Mouse (Mus musculus) 3T3-L1 (cell line): Measurements from ENCODE around the gene Plch2.
"Not testable (repeated sequence)": the region's sequence is repeated elsewhere in the genome, so short reads cannot be mapped to it uniquely, and the experiment has no call there.

Experiments
- DNase-seq: peaks from one replicate; pipeline ENCODE4 v3.0.0-alpha.2; 2015; ENCODE audit warnings: low read depth, low spot score

The Plch2 gene

GRCm38 (mm10) chr4:155056724-155057123 is at the start of gene Plch2:
Plch2 (minus strand) TSS chr4:155056784.
- no peak for DNase-seq

DNA sequence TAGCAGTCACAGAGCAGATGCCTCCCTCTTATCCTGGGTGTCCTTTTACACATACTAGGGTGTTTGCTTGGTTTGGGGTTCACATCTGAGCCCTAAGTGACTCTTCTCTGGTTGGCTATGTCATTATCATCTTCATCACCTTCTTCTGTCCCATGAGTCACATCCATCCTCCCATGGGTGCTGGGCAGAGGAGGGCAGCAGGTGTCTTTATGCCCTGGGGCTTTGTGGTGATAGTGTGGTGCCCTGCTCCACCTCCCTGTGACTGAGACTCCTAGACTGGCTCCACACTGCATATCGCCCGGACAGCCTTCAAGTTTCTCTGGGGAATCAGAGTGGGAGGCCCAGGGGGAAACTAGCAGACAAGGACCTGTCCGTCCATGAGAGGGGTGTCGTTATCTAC is 42.0 kb upstream of the Plch2 start:
- no peak for DNase-seq

- no peak for DNase-seq
These were observed 40.9 kb upstream of the Plch2 start for GRCm38 (mm10) chr4:155097452-155097851.

DNA sequence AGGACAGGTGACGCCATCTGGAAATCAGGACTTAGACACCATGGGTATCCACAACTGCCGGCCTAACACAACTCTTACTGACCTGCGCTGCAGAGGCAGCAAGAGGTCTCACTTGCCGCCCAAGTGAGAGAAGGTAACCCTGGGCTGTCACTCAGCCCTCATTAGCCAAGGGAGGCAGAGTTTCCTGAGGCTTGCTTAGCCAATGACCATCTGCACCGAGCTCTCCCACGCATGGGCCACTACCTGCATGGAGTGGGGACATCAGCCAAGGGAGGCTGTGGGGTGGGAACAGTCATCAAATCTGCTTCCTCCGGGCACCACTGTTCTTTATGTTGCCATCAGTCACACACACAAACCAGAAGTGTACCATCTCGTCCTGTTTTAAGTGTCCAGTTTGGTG is 39.4 kb upstream of the Plch2 start:
- DNase-seq, result no peak

GRCm38 (mm10) chr4:155095238-155095900 is 38.8 kb upstream of the Plch2 start:
- peak; percentile 96 for DNase-seq

GRCm38 (mm10) chr4:155094565-155094964 is 38.0 kb upstream of the Plch2 start:
- DNase-seq, result peak; percentile 65

- no peak for DNase-seq
These were observed 37.0 kb upstream of the Plch2 start for GRCm38 (mm10) chr4:155093431-155094149.

GRCm38 (mm10) chr4:155092718-155093430 is 36.3 kb upstream of the Plch2 start:
- no peak for DNase-seq

GRCm38 (mm10) chr4:155090688-155091449 is 34.3 kb upstream of the Plch2 start:
- no peak for DNase-seq

DNA sequence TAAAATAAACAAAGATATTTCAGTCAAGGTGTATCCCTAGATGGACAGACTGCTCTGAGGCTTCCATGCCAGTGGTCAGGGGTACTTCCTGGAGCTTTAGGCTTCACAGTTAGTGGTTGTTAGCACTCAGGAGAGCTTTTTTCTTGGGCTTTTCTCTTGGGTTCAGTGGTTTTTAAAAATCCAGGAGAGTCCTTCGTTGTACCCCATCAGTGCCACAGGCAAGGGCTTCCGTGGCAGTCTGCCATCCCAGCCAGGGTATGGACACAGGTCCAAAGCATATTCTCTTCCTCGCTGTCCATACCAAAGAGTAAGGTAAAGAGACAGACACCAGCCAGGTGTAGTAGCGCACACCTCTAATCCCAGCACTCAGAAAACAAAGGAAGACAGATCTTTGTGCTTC is 33.6 kb upstream of the Plch2 start:
- no peak for DNase-seq

DNA sequence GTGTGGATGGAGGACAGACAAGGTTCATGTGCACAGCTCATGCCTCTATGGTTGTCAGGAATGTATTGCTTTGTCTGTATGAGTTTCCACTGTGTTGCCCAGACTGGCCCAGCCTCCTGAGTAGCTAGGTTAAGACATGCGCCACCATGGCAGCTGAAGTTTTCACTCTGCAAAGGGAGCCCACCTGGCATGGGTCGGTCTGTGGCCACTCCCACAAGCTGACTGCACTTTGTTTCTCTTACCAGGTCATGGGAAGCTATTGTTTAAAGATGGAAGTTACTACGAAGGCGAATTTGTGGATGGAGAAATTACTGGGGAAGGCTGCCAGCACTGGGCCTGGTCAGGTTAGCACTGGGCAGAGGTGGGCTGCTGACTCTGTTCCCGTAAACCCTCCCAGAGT is 32.7 kb upstream of the Plch2 start:
- no peak for DNase-seq

- DNase-seq, result peak; percentile 99
These were observed 29.8 kb upstream of the Plch2 start, which contains the start of the genes Rer1 and Morn1 for GRCm38 (mm10) chr4:155086108-155087024. Rer1 (minus strand) TSS chr4:155086382. Morn1 (plus strand) TSS chr4:155086577.

DNA sequence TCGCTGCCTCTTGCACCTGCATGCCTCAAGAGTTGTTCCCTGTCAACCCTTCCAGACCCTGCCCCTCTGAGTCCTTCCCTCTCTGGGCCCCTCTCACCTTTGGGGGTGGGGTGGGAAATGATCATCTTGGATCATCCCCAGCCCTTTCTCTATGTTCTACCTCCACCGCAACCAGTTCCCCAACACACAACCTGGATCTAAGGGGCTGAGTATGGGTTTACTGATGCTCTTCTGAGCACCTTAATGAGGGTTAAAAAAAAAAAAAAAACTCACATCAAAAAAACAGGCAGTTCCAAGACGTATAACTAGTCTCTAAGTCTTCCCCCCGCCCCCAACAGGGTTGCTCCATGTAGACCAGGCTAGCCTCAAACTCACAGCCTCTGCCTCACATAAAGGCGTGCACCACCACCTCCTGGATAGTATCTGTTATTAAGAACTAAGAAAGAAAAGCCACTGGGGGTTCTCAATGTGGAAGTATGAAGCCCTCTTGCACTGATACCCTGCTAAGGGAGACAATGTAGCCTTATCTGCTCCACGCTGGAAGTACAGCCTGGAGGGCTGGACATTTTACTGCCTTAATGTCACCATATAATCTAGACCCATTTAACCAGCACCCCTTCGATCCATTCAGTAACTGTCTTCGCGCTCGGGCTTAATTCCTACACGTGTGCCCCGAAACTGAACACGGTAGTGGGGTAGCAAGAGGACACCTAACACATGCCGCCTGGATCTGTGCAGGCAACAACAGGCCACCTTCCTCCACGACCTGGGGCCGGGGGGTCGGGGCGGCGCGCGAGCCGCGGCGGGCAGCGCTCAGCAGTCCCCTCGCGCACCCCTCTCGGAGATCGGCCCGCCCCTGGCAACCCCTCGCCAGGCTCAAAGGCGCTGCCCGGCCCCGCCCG is 28.9 kb upstream of the Plch2 start:
- no peak for DNase-seq

DNA sequence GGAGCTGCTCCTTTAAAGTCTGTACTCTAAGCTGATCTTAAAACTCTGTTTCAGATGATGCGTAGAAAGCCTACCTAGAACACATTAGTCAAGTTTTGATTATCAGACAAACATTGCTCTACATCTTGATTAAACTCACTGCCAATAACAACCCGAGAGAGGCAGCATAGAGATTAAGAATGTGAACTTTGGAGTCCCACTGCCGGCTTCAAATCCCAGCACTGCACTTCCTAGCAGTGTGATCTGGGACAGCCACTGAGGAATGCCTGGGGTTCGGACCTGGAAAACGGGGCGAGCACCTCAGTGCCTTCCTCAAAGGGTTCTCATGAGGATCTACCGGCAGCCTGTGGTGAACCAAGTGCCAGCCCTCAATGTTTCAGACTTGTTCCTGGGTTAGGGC is 27.8 kb upstream of the Plch2 start:
- no peak for DNase-seq

DNA sequence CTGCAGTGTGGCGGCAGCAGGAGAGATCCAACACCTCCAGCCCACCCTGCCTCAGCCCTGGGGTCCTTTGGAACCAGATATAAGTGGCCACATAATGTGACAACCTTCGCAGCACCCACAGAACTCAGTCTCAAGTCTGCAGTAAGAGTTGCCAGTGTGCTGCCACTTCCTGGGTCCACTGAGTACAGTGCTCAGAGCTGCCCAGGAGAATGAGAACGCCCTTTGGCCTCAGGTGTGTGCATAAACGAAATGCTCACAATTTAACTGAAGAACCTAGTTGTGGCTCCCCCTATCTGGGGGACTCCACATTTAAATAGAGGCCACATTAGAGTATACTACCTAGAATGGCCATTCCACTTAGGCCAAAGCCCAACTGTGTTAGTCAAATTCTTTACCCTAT is 27.0 kb upstream of the Plch2 start:
- no peak for DNase-seq

- DNase-seq, result no peak
These were observed 23.1 kb upstream of the Plch2 start for GRCm38 (mm10) chr4:155079666-155080065.

GRCm38 (mm10) chr4:155078808-155079207 is 22.2 kb upstream of the Plch2 start:
- DNase-seq, result not testable (repeated sequence)

- no peak for DNase-seq
These were observed 20.1 kb upstream of the Plch2 start for GRCm38 (mm10) chr4:155076677-155077076.

GRCm38 (mm10) chr4:155075813-155076212 is 19.2 kb upstream of the Plch2 start:
- DNase-seq, result no peak

GRCm38 (mm10) chr4:155075137-155075536 is 18.6 kb upstream of the Plch2 start:
- no peak for DNase-seq
